Mouse (Mus musculus) erythroblast, adult 5-6 weeks (primary cell): ENCODE results near the gene Fhad1. TPM values are rescaled to one million over a fixed set of nuclear protein-coding genes. Genes with fewer than 3 reads are reported as not detected.

Experiments used
- ATAC-seq: replicated peaks from 2 replicates; pipeline ENCODE4 v1.8.0; 2016; ENCODE audit warnings: moderate number of reproducible peaks, mild to moderate bottlenecking, moderate TSS enrichment, inconsistent platforms; ENCODE audit not compliant: poor library complexity, low FRiP score, severe bottlenecking
- total RNA-seq, 2 experiments: library from RNA; stranded (forward) in 1 of 2; stranded (reverse) in 1 of 2; fragments of 150-400 nt in 1 of 2; fragments of 200-764, 138-1000 nt in 1 of 2; gene quantifications; 2 replicates each; pipeline versions ENCODE4 v1.2.3 to v1.2.4; 2015 to 2017; ENCODE audit warnings: low replicate concordance in 2 of 2

Gene Fhad1
- total RNA-seq, 2 experiments from 2014 or later = 0.17 TPM; not detected in 1

DNA sequence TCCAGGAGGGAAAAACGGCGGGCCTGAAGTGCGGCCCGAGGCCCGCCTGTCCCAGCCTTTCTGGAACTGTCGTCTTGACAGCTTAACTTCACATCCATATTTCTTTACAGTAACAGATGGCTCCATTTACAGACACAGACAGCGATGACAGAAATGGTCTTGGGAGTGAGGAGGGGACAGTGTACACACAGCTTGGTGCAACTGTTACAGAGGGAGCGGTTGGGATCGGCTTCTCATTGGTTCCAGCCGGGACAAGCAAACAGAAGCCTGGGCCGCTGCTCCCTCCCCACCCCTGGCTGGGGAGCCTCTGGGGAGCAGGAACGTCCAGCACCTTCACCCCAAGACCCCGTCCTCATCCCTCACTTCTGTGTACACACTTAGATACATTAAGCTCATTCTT, 65.4 kb downstream of the Fhad1 start:
- ATAC-seq = no peak

DNA sequence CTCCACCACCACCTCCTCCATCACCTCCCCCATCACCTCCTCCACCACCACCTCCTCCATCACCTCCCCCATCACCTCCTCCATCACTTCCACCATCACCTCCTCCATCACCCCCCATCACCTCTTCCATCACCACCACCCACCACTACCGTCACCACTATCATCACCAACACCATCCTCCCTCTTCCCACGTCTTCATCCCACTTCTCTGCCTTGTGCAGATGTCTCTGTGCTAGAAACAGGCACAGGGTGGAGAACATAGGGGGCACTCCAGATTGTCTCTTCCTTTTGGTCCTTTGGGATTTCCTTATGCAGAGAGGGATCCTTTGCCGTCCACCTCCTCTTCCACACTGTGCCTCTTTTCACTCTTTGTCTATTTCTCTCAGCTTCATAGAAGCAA, 66.1 kb downstream of the Fhad1 start:
- no peak for ATAC-seq

DNA sequence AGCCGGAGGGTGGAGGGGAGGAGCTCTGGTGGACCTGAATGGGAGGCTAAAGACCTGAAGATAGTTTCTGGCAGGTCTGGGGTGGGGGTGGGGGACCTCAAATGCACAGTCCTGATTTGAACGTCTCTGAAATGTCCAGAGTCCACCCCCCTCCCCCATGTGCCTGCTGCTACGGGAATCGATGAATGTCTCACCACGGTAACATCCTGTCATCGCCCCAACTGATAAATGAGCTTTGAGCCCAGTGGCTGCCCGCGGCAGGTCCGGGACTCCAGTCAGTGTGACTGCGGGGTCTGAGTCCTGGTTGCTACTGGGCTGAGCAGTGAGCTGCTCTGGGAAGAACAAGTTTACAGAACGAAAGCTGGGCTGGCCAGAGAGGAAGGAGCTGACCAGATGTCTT, 72.5 kb downstream of the Fhad1 start:
- ATAC-seq = no peak

DNA sequence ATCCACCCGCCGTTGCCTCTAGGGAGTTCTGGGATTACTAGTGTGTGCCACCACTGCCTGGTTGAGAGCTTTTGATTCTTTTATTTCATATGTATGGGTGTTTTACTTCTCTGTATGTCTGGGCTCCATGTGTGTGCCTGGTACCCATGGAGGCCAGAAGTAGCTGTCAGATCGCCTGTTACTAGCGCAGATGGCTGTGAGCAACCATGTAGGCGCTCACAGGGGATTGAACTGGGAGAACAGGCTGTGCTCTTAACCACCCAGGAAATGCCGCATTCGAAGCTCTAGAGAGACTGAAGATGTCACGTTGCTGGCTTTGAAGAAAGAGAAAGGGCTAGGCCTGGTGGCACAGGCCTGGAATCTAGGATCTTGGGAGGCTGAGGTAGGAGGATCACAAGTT, 73.6 kb downstream of the Fhad1 start:
- ATAC-seq = no peak

DNA sequence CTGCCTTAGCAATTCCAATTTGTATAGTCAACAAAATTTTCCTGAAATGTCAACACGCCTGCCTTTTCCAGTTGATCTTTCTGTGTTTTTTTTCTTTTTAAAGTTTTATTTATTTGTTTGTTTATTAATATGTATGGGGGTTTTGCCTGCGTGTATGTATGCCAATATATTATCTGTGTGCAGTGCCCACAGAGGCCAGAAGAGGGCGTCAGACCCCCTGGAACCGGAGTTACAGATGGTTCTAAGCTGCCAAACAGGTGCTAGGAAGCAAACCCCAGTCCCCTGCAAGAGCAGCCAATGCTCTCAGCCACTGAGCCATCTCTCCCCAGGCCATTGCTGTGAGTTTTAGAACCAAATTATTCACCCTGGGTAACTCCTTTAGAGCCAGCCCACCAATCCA, 76.3 kb downstream of the Fhad1 start:
- no peak for ATAC-seq

DNA sequence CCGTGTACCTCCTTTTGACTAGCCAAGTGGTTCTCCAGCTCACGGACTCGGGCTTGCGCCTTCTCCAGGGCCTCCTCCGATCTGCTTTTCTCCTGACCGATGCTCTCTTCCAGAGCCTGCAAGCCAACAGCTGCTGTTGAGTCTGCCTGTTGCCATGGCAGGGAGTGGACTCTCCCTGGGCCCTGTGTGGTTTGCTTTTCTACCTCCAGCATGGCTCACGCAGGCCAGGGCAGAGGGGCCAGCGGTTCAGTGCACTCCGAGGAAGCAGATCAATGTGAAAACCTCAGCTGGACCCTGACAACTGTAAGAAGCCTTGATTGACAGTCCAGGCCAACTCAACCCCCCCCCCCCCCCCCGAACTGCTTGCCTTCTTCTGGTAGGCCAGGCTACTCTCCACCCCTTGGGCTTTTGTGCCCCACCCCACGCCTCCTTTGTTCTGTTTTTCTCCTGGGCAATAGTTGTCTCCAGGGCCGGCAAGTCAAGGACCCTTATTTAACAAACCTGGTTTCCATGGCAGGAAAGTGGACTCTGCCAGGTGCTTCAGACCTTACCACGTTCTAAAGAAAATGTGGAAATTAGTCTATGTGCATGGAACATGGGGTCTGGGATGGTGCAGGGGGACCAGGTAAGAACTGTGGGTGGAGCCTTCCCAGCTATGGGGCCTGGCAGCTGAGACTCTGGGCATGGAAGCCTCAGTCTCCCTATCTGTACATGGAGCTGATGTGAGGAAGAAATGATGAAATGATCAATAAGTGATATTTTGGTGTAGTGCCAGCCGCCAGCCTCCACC, 81.9 kb downstream of the Fhad1 start:
- no peak for ATAC-seq

DNA sequence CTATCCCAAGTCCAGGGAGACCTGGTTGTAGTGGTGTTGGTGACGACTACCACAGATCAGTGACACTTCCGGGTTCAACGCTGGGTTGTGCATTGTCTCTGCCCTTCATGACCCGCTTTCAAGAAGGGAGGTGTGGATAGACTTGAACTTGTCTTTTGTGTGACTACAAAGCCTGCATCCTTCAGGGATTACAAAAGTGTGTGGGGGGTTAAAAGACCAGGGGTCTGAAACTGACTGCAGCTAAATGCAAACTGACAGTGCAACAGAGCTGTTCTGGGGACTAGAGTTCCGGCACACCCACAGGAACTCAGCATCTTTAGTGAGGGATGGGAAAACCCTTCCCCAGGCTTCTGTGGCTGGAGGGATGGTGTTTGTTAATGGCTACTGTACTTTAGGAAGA, 83.4 kb downstream of the Fhad1 start:
- ATAC-seq = no peak

DNA sequence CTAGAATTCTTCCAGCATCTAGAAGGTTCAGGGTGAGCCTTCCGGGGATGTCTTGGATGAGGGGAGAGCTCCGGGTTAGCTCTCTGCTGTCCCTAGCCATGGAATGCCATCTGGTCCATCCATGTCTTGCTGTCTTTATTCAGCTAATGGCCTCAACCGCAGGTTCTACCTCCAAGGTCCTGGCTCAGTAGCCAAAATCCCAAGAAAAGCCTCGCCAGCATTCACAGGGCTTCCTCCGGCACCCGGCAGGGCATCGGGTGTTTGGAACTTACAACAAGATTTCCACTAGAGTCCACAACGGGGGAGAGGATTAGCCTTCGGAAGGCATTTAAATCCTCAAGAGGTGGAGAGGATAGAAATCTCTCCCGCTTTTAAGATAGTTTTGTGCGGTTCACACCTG, 84.9 kb downstream of the Fhad1 start:
- no peak for ATAC-seq

DNA sequence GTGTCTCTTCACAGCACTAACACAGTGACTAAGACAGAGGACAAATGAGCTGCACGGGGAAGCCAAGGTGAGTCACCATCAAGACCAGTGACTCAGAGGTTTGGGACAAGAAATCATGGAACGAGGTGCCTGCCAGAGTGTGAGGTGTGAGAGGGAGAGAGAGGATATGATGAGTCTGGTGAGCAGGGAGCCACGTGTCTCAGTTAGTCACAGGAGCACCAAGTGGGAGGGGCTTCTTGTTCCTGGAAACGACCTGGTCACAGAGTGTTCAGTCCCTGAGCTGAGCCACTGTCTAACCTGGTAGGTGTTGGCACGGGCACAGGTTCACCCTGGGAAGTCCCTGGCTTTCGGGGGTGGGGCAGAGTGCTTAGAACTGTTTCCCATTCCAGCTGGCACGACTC, 86.0 kb downstream of the Fhad1 start:
- ATAC-seq = no peak

DNA sequence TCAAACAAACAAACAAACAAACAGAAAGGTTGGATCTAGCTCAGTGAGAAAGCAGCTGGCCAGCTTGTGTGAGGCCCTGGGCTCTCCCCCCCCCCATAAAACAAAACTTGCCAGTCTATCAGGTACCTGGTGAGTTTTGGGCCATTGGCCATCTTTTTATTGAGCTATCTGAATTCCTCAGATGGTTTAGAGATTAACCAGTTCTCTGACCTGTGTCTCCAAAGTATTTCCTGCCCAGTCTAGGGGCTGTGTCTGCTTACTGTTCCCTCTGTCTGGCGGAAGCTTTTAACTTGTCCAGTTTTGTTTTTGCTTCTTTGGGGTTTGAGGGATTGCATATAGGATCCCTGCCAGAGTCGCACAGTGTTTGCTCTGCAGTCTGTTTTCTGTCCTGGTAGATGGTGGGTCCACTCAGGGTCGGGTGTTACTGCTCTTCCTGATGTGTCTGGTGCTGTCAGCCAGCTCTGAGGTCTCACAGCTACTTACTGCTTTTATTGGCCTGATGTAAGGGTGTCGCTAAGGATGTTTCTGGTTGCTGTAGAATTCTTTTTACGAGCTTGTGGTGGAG, 89.0 kb downstream of the Fhad1 start:
- no peak for ATAC-seq

DNA sequence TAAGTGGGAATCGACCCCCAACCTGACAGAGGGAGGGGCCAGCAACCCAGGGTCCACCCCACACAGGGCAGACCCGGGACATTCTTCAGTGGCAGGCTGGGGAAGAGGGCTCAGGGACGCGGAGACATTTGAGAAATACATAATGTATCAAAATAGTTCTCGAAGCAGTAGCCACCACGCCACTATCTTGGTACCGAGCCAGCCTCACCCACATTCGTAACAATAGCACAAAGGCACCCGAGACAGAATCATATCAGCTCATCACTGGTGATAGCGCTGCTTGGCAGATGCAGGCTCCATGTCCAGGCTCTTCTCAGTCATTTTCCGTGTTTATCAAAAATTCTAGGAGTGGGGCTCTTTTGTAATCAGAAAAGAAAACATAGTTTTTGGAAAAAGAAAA, 90.9 kb downstream of the Fhad1 start:
- ATAC-seq = no peak

DNA sequence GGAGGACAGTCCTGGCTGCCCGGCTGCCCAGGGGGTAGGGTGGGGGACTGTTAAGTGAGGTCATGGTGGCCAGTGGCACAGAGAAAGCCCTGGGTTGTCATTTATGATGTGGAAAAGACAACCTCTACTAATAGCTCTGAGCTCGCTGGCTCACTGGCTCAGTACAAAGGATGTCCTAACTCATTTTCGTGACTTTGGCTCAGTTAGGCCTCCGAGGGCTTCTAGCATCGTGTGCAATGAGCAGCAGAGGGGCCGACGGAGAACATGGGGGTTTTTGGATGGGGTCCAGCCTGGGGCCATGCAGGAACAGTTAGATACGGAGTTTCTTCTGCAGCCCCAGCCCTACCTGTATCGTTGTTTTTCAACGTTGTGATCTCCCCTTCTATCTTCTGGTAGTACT, 94.5 kb downstream of the Fhad1 start:
- no peak for ATAC-seq

DNA sequence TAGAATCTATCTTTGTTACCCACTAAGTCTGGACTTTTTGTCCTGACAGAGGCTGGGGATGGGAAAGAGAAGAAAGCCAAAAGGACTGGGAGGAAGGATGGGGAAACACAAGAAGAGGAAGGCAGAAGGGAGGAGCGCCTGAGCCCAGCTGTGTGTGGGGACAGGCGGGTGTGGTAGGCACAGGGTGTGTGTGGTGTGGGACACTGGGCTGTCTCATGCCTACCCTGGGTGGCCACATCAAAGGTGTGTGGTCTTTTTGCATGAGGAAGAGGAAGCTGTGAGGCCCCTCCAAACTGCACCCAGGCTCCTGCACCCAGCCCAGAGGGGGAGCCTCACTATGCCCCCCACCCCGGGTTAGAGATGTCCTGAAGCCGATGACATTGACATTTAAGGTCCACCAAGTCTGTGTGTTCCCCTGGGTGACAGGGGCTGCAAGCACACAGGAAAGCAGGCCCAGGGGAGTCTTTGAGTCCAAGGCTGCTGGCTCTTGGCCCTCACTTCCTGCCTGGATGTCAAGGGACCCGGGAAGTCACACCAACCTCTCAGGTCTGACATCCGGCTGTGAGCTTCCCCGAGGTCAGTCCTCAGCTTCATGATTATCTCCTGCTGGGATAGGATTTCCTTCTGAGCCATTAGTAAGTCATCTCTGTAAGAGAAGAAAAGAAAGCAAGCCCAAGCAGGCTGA, 97.0 kb downstream of the Fhad1 start:
- ATAC-seq = no peak

DNA sequence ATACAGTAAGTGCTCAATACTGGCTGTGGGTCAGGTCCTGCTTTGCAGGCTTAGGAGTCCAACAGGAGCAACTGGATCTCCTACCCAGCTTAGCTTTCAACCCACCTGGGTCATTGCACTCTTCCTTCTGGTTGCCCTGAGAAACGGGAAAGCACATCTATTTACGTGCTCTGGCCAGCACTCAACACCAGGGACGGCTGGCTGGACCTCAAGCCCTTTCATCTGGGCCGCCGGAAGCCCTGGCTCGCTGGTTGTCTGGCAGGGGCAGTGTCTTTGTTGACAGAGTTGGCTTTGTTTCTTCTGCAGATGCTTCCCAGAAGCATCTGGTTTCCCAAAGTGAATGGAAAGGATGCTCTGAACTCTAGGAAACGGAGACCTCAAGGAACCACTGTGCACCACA, 100.8 kb downstream of the Fhad1 start:
- ATAC-seq = no peak

DNA sequence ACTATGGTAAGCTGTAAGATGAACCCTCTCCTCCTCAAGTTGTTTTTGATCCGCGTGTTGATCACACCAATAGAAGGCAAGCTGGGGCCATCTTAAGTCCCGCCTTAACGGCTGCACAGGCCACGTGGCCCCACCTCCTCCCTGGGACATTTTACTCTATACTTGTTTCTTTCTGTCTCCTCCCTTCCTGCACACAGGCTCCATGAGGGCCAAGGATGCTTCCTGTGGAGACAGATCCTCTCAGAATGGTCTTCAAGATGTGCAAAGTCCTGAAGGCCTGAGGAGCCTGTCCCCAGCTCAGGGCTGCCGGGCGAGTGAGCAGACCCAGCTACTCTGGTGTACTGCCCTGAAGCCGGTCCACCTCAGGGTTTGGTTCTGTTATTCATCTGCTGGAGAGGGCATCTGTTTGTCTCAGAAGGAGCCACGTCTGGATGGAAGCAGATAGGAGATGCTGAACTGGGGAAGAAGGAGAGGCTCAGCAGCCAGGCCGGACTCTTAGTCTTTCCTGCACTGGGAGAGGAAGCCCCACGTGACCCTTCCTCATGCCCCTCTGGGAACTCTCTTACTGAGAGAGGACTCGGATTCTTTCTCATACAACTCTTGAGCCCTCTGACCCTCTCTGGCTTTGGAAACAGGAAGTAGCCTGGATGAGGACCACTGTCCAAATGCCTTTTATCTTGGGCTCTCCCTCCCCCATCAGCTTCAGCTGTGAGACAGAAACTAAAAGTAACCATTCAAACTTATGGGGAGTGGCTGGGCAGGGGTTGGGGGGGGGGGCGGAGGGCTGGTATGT, 101.5 kb downstream of the Fhad1 start:
- no peak for ATAC-seq

DNA sequence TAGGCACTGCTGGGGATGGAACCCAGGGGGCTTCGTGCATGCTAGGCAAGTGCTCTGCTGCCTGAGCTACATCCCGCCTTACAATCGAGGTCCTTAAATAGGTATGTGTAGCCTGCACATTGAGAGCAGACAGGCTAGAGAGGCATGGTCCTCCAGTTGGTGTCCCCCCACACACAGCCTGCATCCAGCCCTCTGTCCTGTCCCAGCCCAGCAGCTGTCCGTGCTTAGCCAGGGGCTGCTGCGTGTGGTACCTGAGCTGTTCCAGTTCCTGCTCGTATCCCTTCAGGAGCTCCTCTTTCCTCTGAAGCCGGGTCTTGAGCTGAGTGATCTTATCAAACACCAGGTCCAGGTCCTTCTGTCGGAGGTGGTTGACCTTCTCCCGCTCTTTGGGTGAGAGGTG, 110.2 kb downstream of the Fhad1 start:
- no peak for ATAC-seq

DNA sequence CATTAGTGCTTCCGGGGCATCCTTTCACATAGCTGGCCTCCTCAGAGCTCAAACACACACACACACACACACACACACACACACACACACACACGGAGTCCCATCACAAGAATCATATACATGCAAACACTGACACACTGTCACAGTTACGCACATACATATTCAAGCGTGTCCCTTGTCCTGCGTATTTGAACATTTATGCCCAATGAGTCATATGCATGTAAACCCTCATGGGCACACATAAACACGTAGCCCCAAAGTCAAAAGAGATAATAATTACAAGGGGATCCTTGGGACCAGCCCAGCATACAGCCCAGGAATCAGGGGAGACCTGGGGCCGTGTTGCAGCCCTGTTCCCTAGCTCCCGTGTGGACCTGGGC, 112.4 kb downstream of the Fhad1 start:
- no peak for ATAC-seq

DNA sequence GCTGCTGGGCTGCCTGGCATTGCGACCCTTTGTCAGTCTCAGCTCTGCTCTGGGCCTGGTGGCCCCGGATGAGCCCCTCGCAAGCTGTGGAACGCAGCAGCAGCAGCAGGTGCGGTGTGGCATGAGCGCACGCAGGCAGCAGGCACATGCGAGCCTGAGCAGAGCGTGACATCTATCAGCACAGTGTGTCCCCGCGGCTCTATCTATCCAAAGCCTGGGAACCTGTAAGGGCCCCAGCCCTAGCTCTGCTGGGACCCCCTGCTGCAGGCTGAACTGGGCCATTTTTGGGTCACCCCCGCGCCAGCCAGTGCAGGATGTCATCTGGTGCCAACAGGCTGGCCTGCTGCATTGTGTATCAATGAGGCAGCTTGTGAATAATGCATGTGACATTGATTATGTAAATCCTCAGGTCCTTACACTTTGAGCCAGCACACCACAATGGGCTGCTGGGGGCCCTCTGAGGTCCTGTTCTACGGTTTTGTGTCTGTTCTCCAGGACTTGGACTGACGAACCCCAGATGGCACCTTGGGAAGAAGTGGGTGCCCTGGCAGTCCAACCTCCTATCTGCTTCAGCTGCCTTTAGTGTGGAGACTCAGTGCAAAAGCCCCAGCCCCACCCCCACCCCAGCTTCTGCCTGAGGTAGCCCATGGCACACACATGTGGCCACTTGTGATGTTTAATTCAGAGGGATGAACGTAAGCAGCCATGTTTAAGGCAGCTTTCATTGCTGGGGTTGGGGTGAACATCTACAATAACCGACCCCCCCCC, 113.0 kb downstream of the Fhad1 start:
- ATAC-seq = no peak

DNA sequence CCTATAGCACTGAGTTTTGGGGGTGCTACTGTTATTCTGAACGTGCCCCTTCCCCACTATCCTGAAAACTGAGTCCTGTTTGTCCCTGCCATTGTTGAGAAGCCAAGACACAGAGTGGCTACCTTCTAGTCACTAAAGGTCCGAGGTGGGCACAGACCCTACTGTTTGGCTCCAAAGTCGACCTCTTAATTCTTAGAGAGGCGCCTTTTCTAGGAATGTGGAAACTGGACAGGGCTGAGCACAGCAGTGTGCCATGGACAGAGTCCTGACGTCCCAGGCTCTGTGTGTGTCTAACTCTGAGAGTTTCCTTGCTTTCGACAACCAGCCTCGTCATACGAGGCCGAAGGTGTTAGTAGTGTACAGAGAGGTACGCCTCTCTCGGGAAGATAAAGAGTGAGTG, 114.5 kb downstream of the Fhad1 start:
- no peak for ATAC-seq

DNA sequence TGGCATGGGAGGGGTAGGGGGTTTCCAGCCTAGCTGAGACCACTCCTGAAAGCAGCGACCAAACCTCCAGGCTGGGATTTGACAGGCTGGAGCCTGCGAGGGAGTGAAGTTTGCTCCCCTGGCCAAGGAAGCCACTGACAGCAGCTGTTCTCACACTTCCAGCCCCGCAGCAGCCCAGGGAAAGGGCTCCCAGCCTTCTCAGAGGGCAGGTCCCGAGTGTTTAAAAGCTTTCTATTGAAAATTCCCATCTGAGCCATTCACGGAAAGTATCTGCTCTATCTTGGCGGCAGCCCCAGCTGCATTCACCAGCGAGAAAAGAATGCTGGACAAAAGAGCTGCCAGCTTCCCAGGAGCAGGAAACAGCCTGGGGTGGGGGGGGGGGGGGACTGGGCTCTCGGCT, 114.9 kb downstream of the Fhad1 start:
- no peak for ATAC-seq
